Mouse (Mus musculus): ENCODE results near the gene Acsbg1. TPM values are rescaled to one million over a fixed set of nuclear protein-coding genes. Genes with fewer than 3 reads are reported as not detected.

Gene Acsbg1
- total RNA-seq, 2 experiments from 2014 or later, result 221 to 307 TPM

DNA sequence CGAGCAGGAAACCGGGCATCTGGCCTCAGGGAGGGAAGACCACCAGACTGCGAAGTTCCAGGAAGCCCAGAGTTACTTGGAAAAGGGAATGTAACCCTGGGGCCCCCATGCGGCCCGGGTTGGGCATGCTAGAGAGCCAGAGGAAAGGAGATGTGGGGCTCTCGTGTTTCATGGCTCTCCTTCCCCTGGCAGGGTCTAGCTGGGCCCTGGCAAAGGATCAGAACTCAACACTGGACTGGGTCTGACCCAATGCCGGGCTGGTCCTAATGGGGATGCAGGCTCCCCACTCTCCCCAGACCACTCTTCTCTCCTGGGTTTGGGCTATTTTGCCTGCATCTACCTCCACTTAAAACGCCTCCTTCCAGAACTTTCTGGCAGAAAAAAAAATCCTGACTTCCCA lies 102.9 kb downstream of the Acsbg1 start:
- no peak for DNase-seq (ENCODE audit: low spot score in 2 of 2)

DNA sequence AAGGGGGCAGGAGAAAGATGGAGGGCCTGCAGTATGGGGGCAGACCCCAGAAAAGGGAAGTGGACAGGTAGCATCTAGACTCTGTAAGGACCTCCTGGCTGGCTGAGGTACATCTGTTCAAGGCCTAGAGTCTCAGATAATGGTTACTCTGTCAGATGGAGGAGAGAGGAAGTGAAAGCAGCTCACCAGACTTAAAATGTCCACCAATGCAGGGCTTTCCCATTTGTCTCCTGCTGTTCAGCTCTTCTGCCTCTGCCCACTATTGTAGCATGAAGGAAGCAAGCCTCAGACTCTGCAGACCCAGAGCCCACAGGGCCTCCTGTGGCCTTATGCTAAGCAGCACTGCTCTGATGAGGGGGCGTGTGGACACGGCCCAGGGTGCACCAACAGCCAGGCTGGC lies 106.6 kb downstream of the Acsbg1 start:
- no peak for DNase-seq (ENCODE audit: low spot score in 2 of 2)

Small RNA genes within 50 kb of the gene (microRNA-seq; reads per million reads assigned to microRNA genes)
- gene Mir5710 (ENCODE audit: borderline number of aligned reads in 2 of 2), result 0 to 0.47 reads per million in 2 experiments

Other genes starting within 250 kb of the Acsbg1 start
- 10 to 100 TPM; 12.9 to 15.1 TPM for gene Dmxl2, start 160.2 kb downstream of the Acsbg1 start, total RNA-seq (2021)
- not detected for gene Sh2d7, start 122.9 kb downstream of the Acsbg1 start, total RNA-seq (2021)
- 100 to 1,000 TPM in 1 of 2 experiments, 10 to 100 TPM in 1; 53.0 to 105 TPM for gene Cib2, start 101.7 kb downstream of the Acsbg1 start, total RNA-seq (2021)
- 100 to 1,000 TPM; 269 to 484 TPM for gene Idh3a, start 75.5 kb downstream of the Acsbg1 start, total RNA-seq (2021)
- gene Dnaja4, start 37.0 kb upstream of the Acsbg1 start, total RNA-seq (2021), result 10 to 100 TPM; 34.7 to 51.7 TPM
- gene Wdr61, start 72.6 kb upstream of the Acsbg1 start, total RNA-seq (2021), result 10 to 100 TPM; 66.4 to 71.3 TPM
- gene Crabp1, start 102.9 kb upstream of the Acsbg1 start, total RNA-seq (2021), result 10 to 100 TPM in 1 of 2 experiments, 1 to 10 TPM in 1; 9.8 to 13.7 TPM
- gene Ireb2, start 201.9 kb upstream of the Acsbg1 start, total RNA-seq (2021), result 10 to 100 TPM; 30.7 to 42.8 TPM

Measured in adrenal gland, adult 18-20 months (tissue).